Mouse (Mus musculus) ovary, adult 18-20 months (tissue): ENCODE measurements around the gene Coq9.
"Not testable (repeated sequence)": the region's sequence is repeated elsewhere in the genome, so short reads cannot be mapped to it uniquely, and the experiment has no call there.

Experiments used
- DNase-seq: peaks from one replicate; pipeline ENCODE4 v3.0.0; 2022; ENCODE audit warnings: low spot score, mixed read lengths

Coq9 gene

GRCm38 (mm10) chr8:94822637-94823560 lies 15.2 kb upstream of the Coq9 start:
- peak; percentile 28 for DNase-seq

- no peak for DNase-seq
Measured at GRCm38 (mm10) chr8:94825170-94825569, 13.0 kb upstream of the Coq9 start.

- DNase-seq = no peak
Measured at GRCm38 (mm10) chr8:94826210-94826609, 11.9 kb upstream of the Coq9 start.

- DNase-seq = no peak
Measured at GRCm38 (mm10) chr8:94828284-94828683, 9.8 kb upstream of the Coq9 start.

- DNase-seq = not testable (repeated sequence)
Measured at GRCm38 (mm10) chr8:94833901-94834405, 4.2 kb upstream of the Coq9 start.

GRCm38 (mm10) chr8:94835751-94836150 lies 2.4 kb upstream of the Coq9 start:
- not testable (repeated sequence) for DNase-seq

GRCm38 (mm10) chr8:94836456-94837240 lies 1.5 kb upstream of the Coq9 start:
- DNase-seq = no peak

GRCm38 (mm10) chr8:94838600-94838999 lies 479 bp downstream of the Coq9 start:
- peak; percentile 51 for DNase-seq

- DNase-seq = no peak
Measured at GRCm38 (mm10) chr8:94841183-94841582, 3.1 kb downstream of the Coq9 start.

GRCm38 (mm10) chr8:94850049-94850448 lies 11.9 kb downstream of the Coq9 start:
- no peak for DNase-seq

- DNase-seq = not testable (repeated sequence)
Measured at GRCm38 (mm10) chr8:94854761-94855160, 16.6 kb downstream of the Coq9 start.

- DNase-seq = no peak
Measured at GRCm38 (mm10) chr8:94857011-94857345, 18.9 kb downstream of the Coq9 start.

- peak; percentile 74 for DNase-seq
Measured at GRCm38 (mm10) chr8:94857346-94858173, 19.4 kb downstream of the Coq9 start, which contains the start of gene Polr2c. Polr2c (plus strand) TSS chr8:94857450.

- DNase-seq = no peak
Measured at GRCm38 (mm10) chr8:94861352-94861910, 23.3 kb downstream of the Coq9 start.

- DNase-seq = no peak
Measured at GRCm38 (mm10) chr8:94862487-94863220, 24.5 kb downstream of the Coq9 start.

GRCm38 (mm10) chr8:94863897-94864673 lies 26.0 kb downstream of the Coq9 start:
- DNase-seq = no peak

- no peak for DNase-seq
Measured at GRCm38 (mm10) chr8:94865292-94865691, 27.2 kb downstream of the Coq9 start.

- DNase-seq = no peak
Measured at GRCm38 (mm10) chr8:94866921-94867320, 28.8 kb downstream of the Coq9 start.

- DNase-seq = no peak
Measured at GRCm38 (mm10) chr8:94869146-94869545, 31.0 kb downstream of the Coq9 start.

GRCm38 (mm10) chr8:94870003-94870402 lies 31.9 kb downstream of the Coq9 start:
- no peak for DNase-seq
